Mouse (Mus musculus) thymus, postnatal 36 days (tissue): ENCODE results near the gene Gm49354.
"Not testable (repeated sequence)": the region's sequence is repeated elsewhere in the genome, so short reads cannot be mapped to it uniquely, and the experiment has no call there.

Experiments used
- DNase-seq, 2 experiments: peaks; one replicate each; pipeline ENCODE4 v3.0.0; 2022; ENCODE audit warnings: mixed read lengths in 2 of 2

Gm49354 gene

DNA sequence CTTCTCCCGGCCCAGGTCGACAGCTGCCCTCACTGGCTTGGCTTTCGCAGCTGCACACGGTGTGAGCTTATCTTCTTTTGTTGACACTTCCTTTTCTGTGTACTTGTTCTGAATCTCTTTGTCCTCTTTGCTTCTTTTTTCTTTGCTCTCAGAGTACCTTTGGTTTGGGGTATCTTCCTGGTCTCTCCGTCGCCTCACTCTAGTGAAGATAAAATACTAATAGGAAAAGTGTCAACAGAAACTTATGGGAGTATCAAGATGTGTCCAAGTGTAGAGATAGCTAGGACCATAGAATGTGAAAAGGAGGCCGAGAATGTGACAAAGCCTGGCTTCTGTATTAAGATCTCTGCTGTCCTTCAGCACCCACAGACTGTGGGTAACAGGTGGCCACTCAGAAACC is at the start of gene Gm49354:
Gene Gm49354 (minus strand): TSS at position 101 of the 400 bp plus-strand sequence.
- no peak for DNase-seq

DNA sequence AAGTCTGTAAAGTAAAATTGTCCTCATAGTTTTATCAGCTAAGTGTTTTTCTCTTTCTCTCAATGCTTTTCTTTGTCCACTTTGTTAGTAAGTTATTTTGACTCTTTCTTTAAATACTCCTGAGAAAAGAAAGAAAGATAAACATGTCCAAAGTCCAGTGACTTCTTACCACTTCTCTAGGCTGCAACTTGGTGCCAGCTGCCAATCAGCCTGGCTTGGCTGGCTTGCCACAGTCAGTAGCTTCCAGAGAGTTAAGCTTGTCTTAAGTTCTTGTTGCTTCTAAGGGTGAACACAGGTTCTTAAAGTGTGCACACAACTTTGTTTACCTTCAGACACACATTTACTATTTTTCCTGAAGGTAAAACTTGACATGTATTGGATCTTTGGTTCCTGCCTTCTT is 43.9 kb upstream of the Gm49354 start:
- no peak for DNase-seq

DNA sequence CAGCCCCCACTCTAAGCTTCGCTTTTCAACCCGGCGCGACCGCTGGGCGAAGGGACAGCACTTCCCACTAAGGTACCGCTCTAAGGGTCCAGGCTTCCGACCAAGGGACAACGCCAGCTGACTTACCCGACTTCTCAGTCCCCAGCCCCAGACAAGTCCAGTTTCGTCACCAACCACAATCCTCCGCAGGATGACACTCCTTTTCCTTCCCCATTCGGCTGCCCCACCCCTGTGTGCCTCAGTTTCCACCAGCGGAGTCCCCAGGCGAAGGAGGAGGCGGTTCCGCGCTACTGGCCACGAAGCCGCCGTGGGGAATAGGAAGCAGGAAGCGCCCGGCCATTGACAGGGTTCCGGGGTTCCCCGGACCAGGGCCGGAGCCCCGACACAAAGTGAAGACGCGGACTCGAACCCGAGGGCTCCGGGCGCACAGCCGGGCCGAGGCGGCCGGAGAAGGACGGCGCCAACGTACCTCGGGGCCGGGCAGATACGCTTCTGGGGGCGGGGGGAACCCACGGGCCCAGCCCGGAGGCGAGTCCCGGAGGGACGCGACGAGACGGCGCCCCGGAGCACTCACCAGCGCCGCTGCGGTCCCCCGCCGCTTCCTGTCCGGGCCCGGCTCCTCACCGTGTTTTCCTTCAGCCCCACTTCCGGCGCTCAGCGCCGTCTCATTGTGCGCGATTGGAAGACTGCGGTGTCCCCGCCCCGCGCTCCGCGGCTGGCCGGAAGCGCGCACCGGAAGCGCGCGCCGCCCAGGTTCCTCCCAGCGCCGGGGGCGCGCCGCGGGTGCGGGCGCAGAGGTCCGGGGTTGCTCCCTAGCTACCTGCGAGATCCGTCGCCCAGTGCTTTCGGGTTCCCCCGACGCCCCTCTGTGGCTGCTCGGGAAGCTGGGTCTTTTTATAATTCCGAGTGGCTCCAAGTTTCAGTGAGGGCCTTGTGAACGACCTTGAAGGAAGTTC is 40.7 kb upstream of the Gm49354 start, which contains the start of gene Tut7:
Gene Tut7 (minus strand): TSS at position 641 of the 956 bp plus-strand sequence.
- peak; percentile 92 to 95 for DNase-seq

DNA sequence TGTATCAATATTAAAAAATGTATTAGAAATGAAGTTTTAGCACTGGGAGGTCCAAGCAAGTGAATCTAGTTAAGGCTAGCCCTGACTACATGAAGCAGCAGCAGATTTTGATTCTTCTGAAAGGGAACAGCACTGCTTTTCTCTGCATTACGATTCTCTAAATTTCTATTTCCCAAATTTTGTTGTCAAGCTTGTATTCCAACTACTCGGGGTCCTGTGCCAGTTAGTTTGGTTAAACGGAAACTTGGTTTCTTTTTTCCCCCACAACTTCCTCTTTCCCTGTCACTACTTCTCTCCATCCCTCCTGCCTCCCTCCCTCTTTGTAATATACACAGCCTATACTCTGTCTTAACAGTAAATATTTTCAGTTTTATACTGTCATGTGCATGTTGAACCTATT is 38.8 kb upstream of the Gm49354 start:
- DNase-seq = no peak

DNA sequence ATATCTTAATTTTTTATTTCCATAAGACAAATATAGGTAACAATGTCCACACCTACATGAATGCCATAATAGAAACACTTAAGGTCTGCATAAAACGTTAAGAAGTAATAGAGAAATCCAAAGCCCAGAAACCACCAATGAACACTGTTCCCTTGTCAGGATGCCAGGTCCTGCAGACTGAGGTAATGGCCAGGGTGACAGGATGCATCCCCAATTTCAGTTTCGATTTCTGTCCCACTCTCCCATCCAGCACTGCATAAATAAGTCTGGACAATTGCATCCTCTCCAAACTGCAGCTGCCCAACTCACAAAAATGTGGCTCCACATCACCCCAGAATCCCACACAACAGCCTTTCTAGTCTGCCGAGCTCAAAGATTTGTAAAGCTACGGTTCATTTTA is 38.1 kb upstream of the Gm49354 start:
- no peak for DNase-seq

DNA sequence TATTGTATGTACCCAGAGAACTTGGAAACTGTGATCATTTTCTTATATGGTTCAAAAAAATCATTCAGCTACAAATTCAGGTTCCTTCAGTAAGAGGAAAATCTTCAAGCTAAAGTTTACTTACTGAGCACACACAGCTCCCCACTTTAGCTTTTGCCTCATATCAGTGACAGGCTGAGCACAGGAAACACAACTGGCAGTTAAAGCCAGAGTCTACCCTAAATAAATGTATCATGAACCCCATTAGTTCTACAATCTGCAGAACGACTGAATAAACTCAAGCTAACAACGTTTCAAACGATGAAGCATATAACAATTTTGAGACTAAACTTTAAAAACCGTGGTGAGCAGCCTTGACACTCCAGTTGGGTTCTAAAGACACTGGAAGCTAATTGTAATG is 35.3 kb upstream of the Gm49354 start:
- no peak for DNase-seq

DNA sequence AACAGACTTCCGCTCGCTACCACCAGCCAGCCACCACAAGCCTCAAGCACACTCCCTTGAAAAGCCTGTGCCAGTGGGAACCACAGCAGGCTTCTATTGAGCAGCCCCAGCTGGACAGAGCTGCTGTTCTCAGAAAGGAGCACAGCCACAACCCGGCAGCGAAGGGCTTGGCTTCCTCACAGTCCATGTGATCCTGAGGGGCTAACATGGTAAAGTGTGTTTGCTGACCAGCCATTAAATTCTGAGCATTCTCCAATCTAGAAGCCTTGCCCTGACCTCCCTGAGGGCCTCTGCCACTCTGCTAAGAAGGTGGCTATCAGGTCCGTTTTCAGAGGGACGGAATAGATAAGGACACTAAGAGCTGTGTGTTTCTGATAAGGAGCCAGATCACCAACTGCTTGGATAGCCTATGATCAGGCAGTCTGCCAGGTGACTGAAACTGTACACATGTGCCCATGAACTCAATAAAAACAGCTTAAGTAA is 32.1 kb upstream of the Gm49354 start:
- no peak for DNase-seq

DNA sequence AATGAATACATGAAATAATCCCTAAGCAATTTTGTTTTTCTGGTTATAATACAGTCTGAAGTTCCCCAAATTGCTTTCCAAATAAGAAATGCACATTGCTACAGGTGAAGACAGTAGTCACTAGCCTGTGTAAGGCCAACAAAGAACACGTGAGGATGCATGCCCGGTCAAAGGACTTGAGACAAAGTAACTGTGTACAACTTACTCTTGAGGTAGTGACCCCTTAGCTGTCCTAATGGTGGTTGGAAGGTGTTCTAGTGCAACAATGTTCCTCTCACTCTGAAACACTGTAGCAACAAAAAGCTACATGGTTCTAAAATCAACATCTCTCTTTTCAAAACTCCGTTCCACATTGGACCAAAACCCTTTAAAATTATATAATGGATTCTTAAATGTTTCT is 29.5 kb upstream of the Gm49354 start:
- DNase-seq = no peak

DNA sequence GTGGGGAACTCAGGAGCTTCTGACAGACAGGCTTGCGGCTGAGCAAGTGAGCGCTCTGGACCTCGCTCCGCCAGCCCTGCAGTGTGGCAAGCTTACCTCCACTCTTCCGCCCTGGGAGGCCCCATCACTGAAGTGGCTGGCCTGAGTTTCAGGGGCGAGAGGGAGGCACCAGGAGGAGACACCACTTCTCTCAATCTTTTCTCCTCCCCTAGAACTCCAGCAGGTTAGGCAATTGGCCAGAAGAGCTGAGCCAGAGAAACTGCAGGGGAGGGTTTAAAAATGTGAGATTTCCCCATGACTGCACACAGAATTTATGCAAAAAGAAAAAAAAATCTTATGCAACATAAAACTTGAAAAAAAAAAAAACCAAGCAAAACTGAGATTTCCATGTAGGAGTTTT is 19.0 kb upstream of the Gm49354 start:
- no peak for DNase-seq

DNA sequence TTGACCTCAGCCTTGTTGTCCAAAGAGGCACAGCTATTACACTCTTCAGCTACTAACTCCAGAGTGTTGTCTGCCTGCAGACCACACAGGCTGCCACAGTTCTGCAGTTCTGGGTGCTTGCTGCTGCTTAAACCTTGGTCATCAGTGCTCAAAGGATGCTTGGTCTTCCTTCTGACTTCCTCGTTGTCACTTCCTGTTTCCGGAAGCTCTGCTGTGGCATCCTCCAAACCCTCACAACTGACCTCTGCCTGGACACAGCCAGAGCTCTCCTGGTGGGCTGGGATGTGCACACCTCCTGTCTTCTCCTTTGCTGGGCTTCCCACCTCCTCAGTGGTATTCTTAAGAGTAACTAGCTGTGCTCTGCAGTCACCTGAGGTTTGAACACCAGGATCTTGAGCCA is 18.0 kb upstream of the Gm49354 start:
- DNase-seq = no peak

DNA sequence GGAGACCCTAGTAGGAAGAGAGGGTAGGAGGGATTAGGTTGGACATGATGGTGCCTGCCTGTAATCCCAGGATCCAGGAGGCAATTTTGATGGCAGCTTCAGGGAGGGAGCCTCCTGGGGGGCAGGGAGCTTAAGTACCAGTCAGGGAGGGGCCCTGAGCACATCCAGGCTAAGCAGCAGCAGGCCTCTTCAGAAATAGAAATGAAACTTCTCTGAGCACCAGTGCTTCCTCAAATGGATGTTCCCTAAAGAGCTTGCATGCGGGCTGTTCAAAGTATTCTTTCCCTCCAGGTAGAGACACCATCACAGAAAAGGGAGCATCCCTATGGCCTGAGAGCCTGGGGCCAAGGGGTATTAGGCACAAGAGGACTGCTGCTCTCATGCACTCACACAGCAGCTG is 16.3 kb upstream of the Gm49354 start:
- DNase-seq = no peak

DNA sequence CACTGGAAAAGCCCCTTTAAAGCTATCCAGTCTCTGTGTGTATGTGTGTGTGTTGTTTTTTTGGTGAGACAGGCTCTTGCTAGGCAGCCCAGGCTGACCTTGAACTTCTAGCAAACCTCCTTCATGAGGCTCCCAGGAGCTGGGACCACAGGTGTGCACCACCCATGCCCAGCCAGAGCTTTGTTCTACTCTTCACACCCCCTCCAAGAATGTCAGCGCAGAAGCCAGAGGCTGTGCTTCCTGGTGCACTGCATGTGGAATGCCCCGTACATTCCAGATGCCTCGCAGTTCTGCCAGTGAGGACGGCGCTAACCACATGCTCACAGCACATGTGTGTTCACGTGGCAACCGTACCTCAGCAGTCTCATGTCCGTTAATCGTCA is 14.4 kb upstream of the Gm49354 start:
- no peak for DNase-seq

DNA sequence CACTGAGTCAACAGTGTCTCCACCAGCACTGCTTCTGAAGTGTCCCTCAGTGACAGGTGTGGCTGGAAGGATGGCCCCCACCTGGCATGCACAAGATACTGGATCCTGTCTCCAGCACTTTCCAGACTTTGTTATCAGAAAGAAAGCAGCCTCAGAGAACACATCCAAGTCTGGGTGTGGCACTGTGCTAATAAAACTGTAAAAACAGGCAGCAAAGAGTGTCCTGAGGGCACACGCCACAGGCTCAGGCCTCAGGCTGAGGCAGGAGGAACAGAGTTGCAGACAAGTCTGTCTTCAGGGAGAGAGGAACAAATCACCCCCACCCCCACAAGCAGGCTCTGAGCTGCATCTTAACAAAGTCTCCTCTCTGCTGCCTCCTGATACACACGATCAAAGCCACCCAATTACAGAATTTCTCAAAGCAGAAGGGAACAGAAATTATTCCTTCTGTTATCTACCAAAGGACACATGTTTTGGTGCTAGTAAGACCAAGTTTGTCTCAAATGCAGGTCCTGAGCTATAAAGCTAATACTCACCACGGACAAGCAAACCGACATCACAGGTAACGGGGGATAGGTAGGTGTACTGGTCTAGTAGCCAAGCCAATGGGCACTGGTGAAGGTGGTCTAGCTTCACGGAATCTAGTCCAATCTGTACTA is 13.9 kb upstream of the Gm49354 start:
- no peak for DNase-seq

DNA sequence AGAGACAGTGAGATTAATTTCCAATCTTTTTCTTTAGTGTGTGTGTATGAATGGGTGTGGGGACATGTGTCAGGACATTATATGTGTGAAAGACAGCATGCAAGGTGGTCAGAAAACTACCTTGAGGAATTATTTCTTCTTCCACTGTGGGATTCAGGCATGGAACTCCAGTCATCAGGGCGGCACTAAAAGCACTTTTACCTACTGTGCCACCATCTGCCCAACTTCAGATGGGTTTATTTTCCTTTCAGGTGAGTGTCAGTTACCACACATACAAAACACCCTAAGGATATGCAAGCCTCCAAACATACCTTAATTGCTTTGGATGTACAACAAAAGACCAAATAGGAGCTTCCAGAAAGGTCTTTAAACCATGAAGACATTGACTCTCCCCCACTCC is 12.7 kb upstream of the Gm49354 start:
- no peak for DNase-seq

DNA sequence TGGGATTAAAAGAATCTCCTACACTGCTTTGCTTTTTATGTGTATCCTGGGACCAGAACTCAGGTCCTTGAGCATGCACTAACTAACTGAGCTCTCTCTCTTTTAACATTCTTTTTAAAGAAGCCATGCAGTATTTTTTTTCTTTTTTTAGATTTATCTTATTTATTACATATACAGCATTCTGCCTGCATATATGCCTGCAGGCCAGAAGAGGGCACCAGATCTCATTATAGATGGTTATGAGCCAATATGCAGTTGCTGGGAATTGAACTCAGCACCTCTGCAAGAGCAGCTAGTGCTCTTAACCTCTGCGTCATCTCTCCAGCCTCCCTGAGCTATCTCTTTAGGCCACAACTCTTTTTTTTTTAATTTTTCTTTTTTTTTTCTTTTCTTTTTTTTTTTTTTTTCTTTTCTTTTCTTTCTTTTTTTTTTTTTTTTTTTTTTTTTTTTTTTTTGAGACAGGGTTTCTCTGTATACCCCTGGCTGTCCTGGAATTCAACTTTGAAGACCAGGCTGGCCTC is 2.2 kb downstream of the Gm49354 start:
- not testable (repeated sequence) for DNase-seq

DNA sequence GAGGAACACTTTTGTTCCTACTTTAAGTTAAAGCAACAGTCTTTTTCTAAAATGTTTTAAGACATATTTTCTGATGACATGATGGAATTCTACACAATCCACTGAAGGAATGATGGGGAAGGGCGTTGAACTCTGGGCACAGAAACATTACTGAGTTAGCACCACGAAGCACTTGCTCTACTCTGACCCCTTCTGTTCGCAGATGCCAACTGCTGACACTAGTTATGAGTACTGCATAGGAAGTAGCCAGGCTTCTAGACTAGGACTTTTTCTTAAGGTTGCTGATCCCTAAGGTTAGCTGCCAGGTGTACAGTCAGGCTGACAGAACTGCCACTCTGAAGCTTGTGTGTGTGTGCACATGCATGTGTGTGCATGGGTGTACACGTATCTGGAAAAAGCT is 2.8 kb downstream of the Gm49354 start:
- peak in 1 of 2 experiments; percentile 14 for DNase-seq

DNA sequence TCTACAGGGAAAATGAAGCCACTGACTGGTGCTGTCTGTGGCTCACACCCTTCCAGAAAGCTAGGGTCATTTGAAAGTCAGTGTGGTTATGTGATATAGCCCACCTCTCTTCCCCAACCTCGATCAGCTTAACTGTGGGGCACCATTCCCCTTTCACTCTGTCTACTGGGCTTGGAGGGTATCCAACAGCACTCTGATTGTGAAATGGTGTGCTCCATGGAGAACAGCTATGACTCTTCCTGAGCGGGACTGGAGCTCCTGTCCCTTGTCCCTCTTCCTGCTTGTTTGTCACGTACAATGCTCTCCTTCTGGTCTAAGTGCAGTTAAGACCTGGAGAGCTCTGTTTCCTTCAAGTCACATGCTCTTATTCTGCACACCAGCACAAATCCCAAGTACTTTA is 6.9 kb downstream of the Gm49354 start:
- no peak for DNase-seq

DNA sequence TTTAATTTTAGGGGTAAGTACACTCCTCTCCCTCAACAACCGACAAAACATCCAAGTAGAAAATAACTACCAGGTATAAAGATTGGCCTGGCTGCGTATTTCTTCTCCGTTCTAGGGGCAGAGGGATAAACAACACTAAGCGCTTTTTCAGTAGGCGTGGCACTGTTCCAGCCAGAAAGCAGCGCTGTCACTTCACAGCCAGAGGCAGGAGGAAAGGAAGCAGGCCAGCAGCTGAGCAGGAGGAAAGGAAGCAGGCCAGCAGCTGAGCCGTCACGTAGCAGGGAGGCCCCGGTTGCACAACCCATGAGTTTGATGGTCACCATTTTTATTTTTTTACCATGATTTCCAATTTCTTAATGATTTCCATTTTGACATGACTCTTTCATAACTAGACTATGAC is 10.8 kb downstream of the Gm49354 start:
- DNase-seq = peak; percentile 24 to 40

DNA sequence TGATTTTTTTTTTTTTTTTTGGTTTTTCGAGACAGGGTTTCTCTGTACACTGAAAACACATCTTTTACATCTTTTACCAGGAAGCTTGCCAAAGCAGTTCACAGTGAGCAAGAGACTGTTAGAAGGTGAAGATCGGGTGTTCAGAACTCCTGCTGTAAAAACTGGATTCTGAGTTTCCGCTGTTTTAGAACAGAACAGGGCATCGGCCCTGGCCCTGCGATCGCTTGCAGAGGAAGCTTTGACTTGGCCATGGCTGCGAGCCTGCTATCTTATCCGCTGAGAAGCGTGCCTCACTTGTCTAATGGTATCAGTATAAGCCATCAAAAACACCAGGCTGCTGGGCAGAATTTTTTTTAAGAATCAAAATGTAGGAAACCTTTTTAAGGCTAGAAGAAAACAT is 11.2 kb downstream of the Gm49354 start:
- no peak for DNase-seq

DNA sequence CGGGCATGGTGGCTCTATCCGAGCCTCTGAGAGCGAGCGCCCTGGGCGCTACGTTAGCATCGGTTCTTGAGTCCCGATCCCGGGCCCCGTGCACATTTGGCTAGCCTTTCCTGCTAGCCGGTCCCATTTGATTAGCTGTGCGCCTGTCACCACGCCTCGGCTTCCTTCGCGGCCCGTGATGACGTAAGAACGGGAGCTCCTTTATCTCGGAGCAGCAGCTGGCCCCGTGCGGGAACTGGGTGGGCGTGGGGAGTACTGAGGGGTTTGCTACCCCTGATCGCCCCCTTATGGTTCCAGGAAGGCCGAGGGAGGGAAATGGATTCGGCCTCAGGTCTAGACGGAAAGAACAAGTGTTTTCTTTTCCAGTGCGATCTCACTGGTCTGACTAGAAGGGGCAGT is 11.9 kb downstream of the Gm49354 start:
- peak; percentile 83 to 90 for DNase-seq

DNA sequence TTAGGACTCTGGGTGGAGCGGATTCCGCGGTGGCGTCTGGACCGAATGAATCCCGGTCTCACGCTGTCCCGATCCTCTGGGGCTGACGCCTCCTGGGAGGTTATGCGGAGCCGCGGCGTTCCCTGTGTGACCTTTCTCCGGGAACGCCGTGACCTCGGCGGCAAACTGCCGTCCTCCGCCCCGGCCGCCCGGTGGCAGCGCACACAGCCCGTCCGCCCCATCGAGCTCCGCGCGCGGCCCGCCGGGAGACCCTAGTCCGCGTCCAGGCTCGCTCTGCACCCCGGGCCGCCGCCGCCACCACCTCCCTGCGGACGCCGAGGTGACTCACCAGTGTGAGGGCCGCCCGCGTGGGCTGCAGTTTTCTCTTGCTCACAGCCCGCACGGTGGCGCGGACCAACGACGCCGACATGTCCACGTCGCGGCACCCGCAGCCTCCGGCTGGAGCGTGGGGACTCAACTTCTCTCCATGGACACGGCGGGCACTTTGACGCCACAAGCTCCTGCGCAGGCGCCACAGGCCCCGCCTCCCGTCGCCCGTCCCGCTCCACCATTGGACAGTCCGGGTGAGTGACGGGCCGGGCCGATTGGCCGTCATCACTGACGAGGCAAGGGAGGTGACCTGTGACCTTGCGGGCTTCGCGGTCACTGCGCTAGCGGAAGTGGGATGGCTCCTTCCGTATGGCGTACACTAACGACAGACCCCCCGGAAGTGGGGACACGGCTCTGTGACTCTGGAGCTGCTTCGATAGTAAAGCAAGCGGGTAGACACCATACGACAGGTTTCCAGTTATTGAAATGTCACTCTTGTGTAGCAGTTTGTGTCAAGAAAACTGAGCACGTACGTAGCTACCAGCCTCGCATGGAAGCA is 12.5 kb downstream of the Gm49354 start, which contains the start of gene Isca1:
Gene Isca1 (minus strand): TSS at position 515 of the 868 bp plus-strand sequence.
- DNase-seq = peak; percentile 99

DNA sequence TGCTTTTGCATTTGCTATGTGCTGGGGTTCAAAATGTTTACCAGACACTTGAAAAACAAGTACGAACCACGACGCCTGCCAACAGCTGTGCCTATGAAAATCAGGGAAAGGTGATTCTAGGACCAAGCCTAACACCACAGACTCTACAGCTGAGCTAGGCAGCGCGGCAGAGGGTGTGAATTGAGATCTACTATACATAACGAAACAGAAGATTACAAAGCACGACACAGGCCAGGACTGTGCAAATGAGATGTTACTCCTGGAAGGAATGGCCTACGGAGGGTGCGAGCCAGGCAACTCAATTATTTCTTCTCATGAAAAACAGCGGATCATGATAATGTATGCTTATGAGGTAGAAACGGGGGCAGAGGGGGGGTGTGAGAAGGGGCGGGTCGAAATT is 13.5 kb downstream of the Gm49354 start:
- DNase-seq = no peak
